Mouse (Mus musculus) forebrain, postnatal 0 days (tissue): ENCODE measurements around the gene Gatd1. TPM values are rescaled to one million over a fixed set of nuclear protein-coding genes. Genes with fewer than 3 reads are reported as not detected.
"Not testable (repeated sequence)": the region's sequence is repeated elsewhere in the genome, so short reads cannot be mapped to it uniquely, and the experiment has no call there.

Experiments
- ATAC-seq: fragments of 200-750 bp; cut with Nextera tagmentation; 2 replicates; pipeline ENCODE4 v1.8.0; 2017; ENCODE audit warnings: mild to moderate bottlenecking, moderate library complexity
- DNase-seq: peaks from one replicate; pipeline ENCODE4 v3.0.0-alpha.2; 2015
- H3K27ac ChIP-seq: fragments of 300-500 bp; sonication (generic); 2 replicates; pipeline ENCODE4 v1.5.1; 2014; ENCODE audit warnings: low read depth, mild to moderate bottlenecking, antibody characterized with exemption, low read length, moderate library complexity, mixed read lengths
- H3K27me3 ChIP-seq: fragments of 300-500 bp; sonication (generic); 2 replicates; pipeline ENCODE4 v1.6.1; 2014; ENCODE audit warnings: mild to moderate bottlenecking, low read length, mixed read lengths; ENCODE audit not compliant: insufficient read depth
- H3K36me3 ChIP-seq: fragments of 300-500 bp; sonication (generic); 2 replicates; pipeline ENCODE4 v1.6.1; 2014; ENCODE audit warnings: mild to moderate bottlenecking, moderate library complexity; ENCODE audit not compliant: insufficient read depth
- H3K4me1 ChIP-seq: fragments of 300-500 bp; sonication (generic); 2 replicates; pipeline ENCODE4 v1.6.1; 2014; ENCODE audit warnings: antibody characterized with exemption; ENCODE audit not compliant: insufficient read depth
- H3K4me2 ChIP-seq: fragments of 300-500 bp; sonication (generic); 2 replicates; pipeline ENCODE4 v1.6.1; 2014; ENCODE audit warnings: low read depth, mild to moderate bottlenecking, moderate library complexity
- H3K4me3 ChIP-seq: fragments of 300-500 bp; sonication (generic); 2 replicates; pipeline ENCODE4 v1.5.1; 2014; ENCODE audit warnings: low read depth, low read length, mixed read lengths
- H3K9ac ChIP-seq: fragments of 300-500 bp; sonication (generic); 2 replicates; pipeline ENCODE4 v1.6.1; 2014; ENCODE audit warnings: mild to moderate bottlenecking
- H3K9me3 ChIP-seq: fragments of 300-500 bp; sonication (generic); 2 replicates; pipeline ENCODE4 v1.6.1; 2016; ENCODE audit warnings: low read length
- CTCF ChIP-seq: sonication (generic); IDR thresholded peaks from 2 replicates; pipeline ENCODE4 v1.5.1; 2016; ENCODE audit warnings: antibody characterized with exemption, control low read depth, low read depth
- WGBS: fragments of 180-500 bp; shearing (Covaris S2); extraction: QIAGEN DNeasy Blood & Tissue Kit; methylation state at CpG from one replicate; pipeline ENCODE4 v1.1.7; 2014; 5-methylcytosine and 5-hydroxymethylcytosine counted together
- polyA plus RNA-seq: library from polyadenylated mRNA; unstranded; fragments of >200 nt; fragmentation: Nextera tagmentation; extraction: Ambion mirVana; gene quantifications from 2 replicates; pipeline ENCODE4 v1.2.1, GENCODE M21; 2015
- total RNA-seq: library from RNA; depleted of rRNA; stranded (reverse); fragments of >200 nt; gene quantifications from 2 replicates; pipeline ENCODE4 v1.2.3, GENCODE M21; 2014

The Gatd1 gene
- total and polyA plus RNA-seq, 2 experiments from 2014 or later, result 56.0 to 65.0 TPM

GRCm38 (mm10) chr7:141413331-141413730 lies 605 bp downstream of the Gatd1 start:
- TF ChIP-seq CTCF, result no peak
- Histone ChIP-seq H3K4me2 (peak overlapping the region; percentile 87), H3K9ac (peak overlapping the region; percentile 91), H3K4me3 (peak overlapping the region; percentile 71), H3K27me3 (no peaks in the 10 kb centered on the region), H3K27ac (peak overlapping the region; percentile 82), H3K9me3 (no peaks in the 10 kb centered on the region), H3K36me3 (peaks cover 13% of the 10 kb centered on the region), H3K4me1 (peaks cover 13% of the 10 kb centered on the region; the same call in 1 of the 2 replicates)
- DNase-seq, result no peak
- no peak for ATAC-seq
- WGBS, result 5% methylated on average over 16 of the region's 16 CpGs

GRCm38 (mm10) chr7:141411667-141412066 lies 2.3 kb downstream of the Gatd1 start:
- Histone ChIP-seq H3K4me1 (peaks cover 13% of the 10 kb centered on the region; the same call in 1 of the 2 replicates), H3K9ac (no peak overlapping the region)

GRCm38 (mm10) chr7:141410631-141411030 lies 3.3 kb downstream of the Gatd1 start:
- TF ChIP-seq CTCF, result no peak
- ATAC-seq, result no peak

More at GRCm38 (mm10) chr7:141411667-141412066, 2.3 kb downstream of the Gatd1 start:
- TF ChIP-seq CTCF, result 0 out of 2 replicates have a peak, but pooled peaks have one; percentile 4
- Histone ChIP-seq H3K27ac (no peak overlapping the region), H3K36me3 (peaks cover 14% of the 10 kb centered on the region), H3K9me3 (no peaks in the 10 kb centered on the region), H3K4me3 (no peak overlapping the region), H3K4me2 (no peak overlapping the region), H3K27me3 (no peaks in the 10 kb centered on the region)
- ATAC-seq (no peak), DNase-seq (no peak)
- 100% methylated on average over 1 of the region's 1 CpGs for WGBS

GRCm38 (mm10) chr7:141408833-141409232 lies 5.1 kb downstream of the Gatd1 start:
- Histone ChIP-seq H3K4me2 (0 out of 2 replicates have a peak overlapping the region, but pooled peaks have one; percentile 17), H3K9ac (no peak overlapping the region), H3K36me3 (peaks cover 14% of the 10 kb centered on the region), H3K9me3 (no peaks in the 10 kb centered on the region), H3K27me3 (no peaks in the 10 kb centered on the region), H3K4me3 (no peak overlapping the region), H3K4me1 (peaks cover 10% of the 10 kb centered on the region; the same call in 1 of the 2 replicates), H3K27ac (peak overlapping the region; percentile 41; the same call in 1 of the 2 replicates)
- peak; percentile 91 for TF ChIP-seq CTCF
- DNase-seq, result peak; percentile 88
- WGBS, result 9% methylated on average over 11 of the region's 11 CpGs
- peak; percentile 76 for ATAC-seq

More at GRCm38 (mm10) chr7:141410631-141411030, 3.3 kb downstream of the Gatd1 start:
- H3K27me3 ChIP-seq, result no peaks in the 10 kb centered on the region
- DNase-seq, result no peak
- H3K4me1 ChIP-seq, result peaks cover 13% of the 10 kb centered on the region; the same call in 1 of the 2 replicates
- H3K9me3 ChIP-seq, result no peaks in the 10 kb centered on the region
- no peak overlapping the region for H3K9ac ChIP-seq
- H3K4me2 ChIP-seq, result no peak overlapping the region
- peaks cover 14% of the 10 kb centered on the region for H3K36me3 ChIP-seq
- no peak overlapping the region for H3K4me3 ChIP-seq
- WGBS, result 91% methylated on average over 8 of the region's 8 CpGs
- no peak overlapping the region for H3K27ac ChIP-seq

- not testable (repeated sequence) for H3K4me2 ChIP-seq, H3K9me3 ChIP-seq, H3K4me3 ChIP-seq, ATAC-seq, H3K9ac ChIP-seq, H3K4me1 ChIP-seq, H3K27me3 ChIP-seq, DNase-seq, H3K27ac ChIP-seq
- WGBS, result 95% methylated on average over 7 of the region's 7 CpGs
- H3K36me3 ChIP-seq, result peaks cover 17% of the 10 kb centered on the region
Observed at GRCm38 (mm10) chr7:141407670-141408069, 6.3 kb downstream of the Gatd1 start.

- no peak overlapping the region for H3K27ac ChIP-seq
- no peaks in the 10 kb centered on the region for H3K27me3 ChIP-seq
- ATAC-seq, result no peak
- no peak overlapping the region for H3K9ac ChIP-seq
- 72% methylated on average over 4 of the region's 4 CpGs for WGBS
- no peaks in the 10 kb centered on the region for H3K9me3 ChIP-seq
- H3K4me2 ChIP-seq, result no peak overlapping the region
- DNase-seq, result no peak
- no peak for TF ChIP-seq CTCF
- peaks cover 39% of the 10 kb centered on the region for H3K36me3 ChIP-seq
- no peak overlapping the region for H3K4me3 ChIP-seq
- 0 out of 2 replicates have a peak, but pooled peaks cover 3% of the 10 kb centered on the region for H3K4me1 ChIP-seq
Observed at GRCm38 (mm10) chr7:141405466-141405865, 8.5 kb downstream of the Gatd1 start.

- peak; percentile 43 for DNase-seq
- Histone ChIP-seq H3K4me3 (no peak overlapping the region), H3K27ac (no peak overlapping the region), H3K9me3 (no peaks in the 10 kb centered on the region), H3K27me3 (no peaks in the 10 kb centered on the region), H3K4me1 (no peaks in the 10 kb centered on the region), H3K36me3 (peaks cover 48% of the 10 kb centered on the region), H3K9ac (no peak overlapping the region), H3K4me2 (no peak overlapping the region)
- TF ChIP-seq CTCF, result peak; percentile 84
- WGBS, result 35% methylated on average over 5 of the region's 5 CpGs
- ATAC-seq, result peak; percentile 75
Observed at GRCm38 (mm10) chr7:141403305-141403704, 10.6 kb downstream of the Gatd1 start.
